Mouse (Mus musculus): ENCODE results near the gene Pde10a. TPM values are rescaled to one million over a fixed set of nuclear protein-coding genes. Genes with fewer than 3 reads are reported as not detected.

Gene Pde10a
- polyA plus RNA-seq, 1 experiment from 2014 or later: 2.6 TPM

GRCm38 (mm10) chr17:8983576-8983975 is 458.4 kb downstream of the Pde10a start:
- Histone ChIP-seq H3K27ac (ENCODE audit: low read depth) (no peak overlapping the region), H3K9ac (no peak overlapping the region), H3K4me3 (ENCODE audit: low read depth, low read length) (no peak overlapping the region), H3K9me3 (ENCODE audit: low read depth, low read length) (no peaks in the 10 kb centered on the region), H3K36me3 (ENCODE audit: insufficient read depth) (0 out of 2 replicates have a peak, but pooled peaks cover 3% of the 10 kb centered on the region), H3K27me3 (ENCODE audit: insufficient read depth, low read length) (no peaks in the 10 kb centered on the region), H3K4me1 (ENCODE audit: insufficient read depth) (peaks cover 2% of the 10 kb centered on the region), H3K4me2 (no peak overlapping the region)
- 77% methylated on average over 2 of the region's 2 CpGs for WGBS
- TF ChIP-seq CTCF (IDR thresholded peaks at IDR 0.05; ENCODE audit: low read depth): no peak
- ATAC-seq (ENCODE audit: insufficient read depth) (no peak), DNase-seq (no peak)

- H3K36me3 ChIP-seq (ENCODE audit: insufficient read depth): 0 out of 2 replicates have a peak, but pooled peaks cover 3% of the 10 kb centered on the region
- H3K27ac ChIP-seq (ENCODE audit: low read depth): no peak overlapping the region
- H3K4me3 ChIP-seq (ENCODE audit: low read depth, low read length): no peak overlapping the region
- no peak overlapping the region for H3K9ac ChIP-seq
- no peaks in the 10 kb centered on the region for H3K27me3 ChIP-seq (ENCODE audit: insufficient read depth, low read length)
- H3K4me1 ChIP-seq (ENCODE audit: insufficient read depth): peaks cover 6% of the 10 kb centered on the region
- DNase-seq (peak; percentile 23), ATAC-seq (ENCODE audit: insufficient read depth) (no peak)
- H3K4me2 ChIP-seq: no peak overlapping the region
- TF ChIP-seq CTCF (IDR thresholded peaks at IDR 0.05; ENCODE audit: low read depth): no peak
- no peaks in the 10 kb centered on the region for H3K9me3 ChIP-seq (ENCODE audit: low read depth, low read length)
- 40% methylated on average over 5 of the region's 5 CpGs for WGBS
These were observed 460.5 kb downstream of the Pde10a start for GRCm38 (mm10) chr17:8985714-8986113.

- DNase-seq (no peak), ATAC-seq (ENCODE audit: insufficient read depth) (no peak)
- Histone ChIP-seq H3K4me1 (ENCODE audit: insufficient read depth) (peaks cover 6% of the 10 kb centered on the region), H3K27me3 (ENCODE audit: insufficient read depth, low read length) (no peaks in the 10 kb centered on the region), H3K4me3 (ENCODE audit: low read depth, low read length) (no peak overlapping the region), H3K4me2 (no peak overlapping the region), H3K27ac (ENCODE audit: low read depth) (no peak overlapping the region), H3K36me3 (ENCODE audit: insufficient read depth) (0 out of 2 replicates have a peak, but pooled peaks cover 3% of the 10 kb centered on the region), H3K9me3 (ENCODE audit: low read depth, low read length) (no peaks in the 10 kb centered on the region), H3K9ac (no peak overlapping the region)
- 65% methylated on average over 2 of the region's 2 CpGs for WGBS
- TF ChIP-seq CTCF (IDR thresholded peaks at IDR 0.05; ENCODE audit: low read depth): no peak
These were observed 461.4 kb downstream of the Pde10a start for GRCm38 (mm10) chr17:8986551-8986950.

- WGBS: 78% methylated on average over 5 of the region's 5 CpGs
- ATAC-seq (ENCODE audit: insufficient read depth): no peak
- Histone ChIP-seq H3K4me1 (ENCODE audit: insufficient read depth) (peaks cover 6% of the 10 kb centered on the region), H3K27me3 (ENCODE audit: insufficient read depth, low read length) (no peaks in the 10 kb centered on the region), H3K36me3 (ENCODE audit: insufficient read depth) (no peaks in the 10 kb centered on the region), H3K9ac (no peak overlapping the region), H3K27ac (ENCODE audit: low read depth) (no peak overlapping the region), H3K4me2 (no peak overlapping the region), H3K9me3 (ENCODE audit: low read depth, low read length) (no peaks in the 10 kb centered on the region), H3K4me3 (ENCODE audit: low read depth, low read length) (no peak overlapping the region)
- no peak for DNase-seq
- TF ChIP-seq CTCF (IDR thresholded peaks at IDR 0.05; ENCODE audit: low read depth): no peak
These were observed 462.2 kb downstream of the Pde10a start for GRCm38 (mm10) chr17:8987369-8987768.

GRCm38 (mm10) chr17:8988119-8988807 is 463.1 kb downstream of the Pde10a start, which contains the start of gene 1700010I14Rik:
Gene 1700010I14Rik (plus strand): TSS chr17:8988333.
- Histone ChIP-seq H3K9ac (peak within 1 kb of the TSS; percentile 37), H3K27ac (ENCODE audit: low read depth) (peak within 1 kb of the TSS; percentile 36)
- 5% methylated on average over 13 of the region's 13 CpGs for WGBS

GRCm38 (mm10) chr17:8991160-8991559 is 466.0 kb downstream of the Pde10a start:
- Histone ChIP-seq H3K36me3 (ENCODE audit: insufficient read depth) (no peaks in the 10 kb centered on the region), H3K27ac (ENCODE audit: low read depth) (no peak overlapping the region), H3K9me3 (ENCODE audit: low read depth, low read length) (no peaks in the 10 kb centered on the region), H3K4me1 (ENCODE audit: insufficient read depth) (peaks cover 6% of the 10 kb centered on the region), H3K9ac (no peak overlapping the region), H3K27me3 (ENCODE audit: insufficient read depth, low read length) (no peaks in the 10 kb centered on the region), H3K4me3 (ENCODE audit: low read depth, low read length) (no peak overlapping the region), H3K4me2 (no peak overlapping the region)
- DNase-seq (peak; percentile 53), ATAC-seq (ENCODE audit: insufficient read depth) (no peak)
- WGBS: 23% methylated on average over 8 of the region's 8 CpGs
- peak; percentile 42 for TF ChIP-seq CTCF (IDR thresholded peaks at IDR 0.05; ENCODE audit: low read depth)

More at GRCm38 (mm10) chr17:8988119-8988807, 463.1 kb downstream of the Pde10a start, which contains the start of gene 1700010I14Rik:
- peak; percentile 93 for DNase-seq
- Histone ChIP-seq H3K4me3 (ENCODE audit: low read depth, low read length) (peak within 1 kb of the TSS; percentile 35), H3K36me3 (ENCODE audit: insufficient read depth) (no peaks in the 10 kb centered on the region), H3K4me1 (ENCODE audit: insufficient read depth) (peaks cover 6% of the 10 kb centered on the region), H3K9me3 (ENCODE audit: low read depth, low read length) (no peaks in the 10 kb centered on the region), H3K4me2 (peak within 1 kb of the TSS; percentile 64), H3K27me3 (ENCODE audit: insufficient read depth, low read length) (no peaks in the 10 kb centered on the region)
- TF ChIP-seq CTCF (IDR thresholded peaks at IDR 0.05; ENCODE audit: low read depth): peak; percentile 75
- ATAC-seq (ENCODE audit: insufficient read depth): peak; percentile 54

- no peak for ATAC-seq (ENCODE audit: insufficient read depth)
- Histone ChIP-seq H3K36me3 (ENCODE audit: insufficient read depth) (no peaks in the 10 kb centered on the region), H3K4me3 (ENCODE audit: low read depth, low read length) (no peak overlapping the region), H3K27me3 (ENCODE audit: insufficient read depth, low read length) (no peaks in the 10 kb centered on the region), H3K4me2 (no peak overlapping the region), H3K9me3 (ENCODE audit: low read depth, low read length) (no peaks in the 10 kb centered on the region), H3K9ac (no peak overlapping the region), H3K27ac (ENCODE audit: low read depth) (no peak overlapping the region), H3K4me1 (ENCODE audit: insufficient read depth) (no peaks in the 10 kb centered on the region)
- no peak for DNase-seq
- WGBS: 63% methylated on average over 1 of the region's 1 CpGs
- no peak for TF ChIP-seq CTCF (IDR thresholded peaks at IDR 0.05; ENCODE audit: low read depth)
These were observed 470.2 kb downstream of the Pde10a start for GRCm38 (mm10) chr17:8995344-8995743.
